Mouse (Mus musculus): ENCODE results near the gene Anks1. TPM values are rescaled to one million over a fixed set of nuclear protein-coding genes. Genes with fewer than 3 reads are reported as not detected.

The Anks1 gene
- total RNA-seq, 1 experiment: 20.9 TPM

- TF ChIP-seq HCFC1 (IDR thresholded peaks at IDR 0.05; ENCODE audit: borderline replicate concordance, insufficient read depth, low read length) (no peak), CHD2 (IDR thresholded peaks at IDR 0.05; ENCODE audit: low read depth, low read length) (no peak), ZC3H11A (IDR thresholded peaks at IDR 0.05; ENCODE audit: borderline replicate concordance, low read depth, low read length) (no peak), MAFK (IDR thresholded peaks at IDR 0.05; ENCODE audit: insufficient read depth, low read depth, low read length) (no peak), ZNF384 (IDR thresholded peaks at IDR 0.05; ENCODE audit: low read depth, low read length) (no peak)
- Histone ChIP-seq H3K4me1 (ENCODE audit: control insufficient read depth in 2 of 2, insufficient read depth in 2 of 2, low read length in 2 of 2, poor library complexity in 1 of 2) (peaks cover 9 to 25% of the 10 kb centered on the region in 2 experiments; a peak in 3 of 4 replicates), H3K9me3 (ENCODE audit: control insufficient read depth, insufficient read depth, low read depth, low read length) (no peaks in the 10 kb centered on the region), H3K9ac (ENCODE audit: insufficient read depth, low read depth, low read length, poor library complexity, severe bottlenecking) (no peak overlapping the region), H3K36me3 (ENCODE audit: control insufficient read depth, insufficient read depth, low read length, poor library complexity, severe bottlenecking) (peaks cover 3% of the 10 kb centered on the region; the same call in 1 of the 2 replicates), H3K4me3 (ENCODE audit: insufficient read depth in 1 of 2, low read depth in 1 of 2, low read length in 2 of 2, poor library complexity in 1 of 2, severe bottlenecking in 1 of 2) (no peak overlapping the region), H3K27ac (ENCODE audit: insufficient read depth, low read depth, low read length, poor library complexity, severe bottlenecking) (no peak overlapping the region)
- in situ Hi-C loops (cut with MboI; ENCODE audit: low sequenced_read_pairs in 2 of 2, unreplicated experiment in 2 of 2): no loop called here
- no peak for DNase-seq (ENCODE audit: low read depth, low spot score)
These were observed 96.3 kb downstream of the Anks1 start for GRCm38 (mm10) chr17:28005393-28005792.

GRCm38 (mm10) chr17:28006208-28006607 is 97.1 kb downstream of the Anks1 start:
- no peak overlapping the region for H3K4me3 ChIP-seq (ENCODE audit: insufficient read depth in 1 of 2, low read depth in 1 of 2, low read length in 2 of 2, poor library complexity in 1 of 2, severe bottlenecking in 1 of 2)

GRCm38 (mm10) chr17:28006611-28007010 is 97.5 kb downstream of the Anks1 start:
- in situ Hi-C loops (cut with MboI; ENCODE audit: low sequenced_read_pairs in 2 of 2, unreplicated experiment in 2 of 2): no loop called here
- Histone ChIP-seq H3K9ac (ENCODE audit: insufficient read depth, low read depth, low read length, poor library complexity, severe bottlenecking) (no peak overlapping the region; the same call in 1 of the 2 replicates), H3K36me3 (ENCODE audit: control insufficient read depth, insufficient read depth, low read length, poor library complexity, severe bottlenecking) (peaks cover 3% of the 10 kb centered on the region; the same call in 1 of the 2 replicates), H3K9me3 (ENCODE audit: control insufficient read depth, insufficient read depth, low read depth, low read length) (no peaks in the 10 kb centered on the region), H3K27ac (ENCODE audit: insufficient read depth, low read depth, low read length, poor library complexity, severe bottlenecking) (no peak overlapping the region), H3K4me3 (ENCODE audit: insufficient read depth in 1 of 2, low read depth in 1 of 2, low read length in 2 of 2, poor library complexity in 1 of 2, severe bottlenecking in 1 of 2) (no peak overlapping the region), H3K4me1 (ENCODE audit: control insufficient read depth in 2 of 2, insufficient read depth in 2 of 2, low read length in 2 of 2, poor library complexity in 1 of 2) (peaks cover 9 to 17% of the 10 kb centered on the region in 2 experiments; a peak in 3 of 4 replicates)
- no peak for DNase-seq (ENCODE audit: low read depth, low spot score)
- TF ChIP-seq CHD2 (IDR thresholded peaks at IDR 0.05; ENCODE audit: low read depth, low read length): no peak
- no peak for TF ChIP-seq MAFK (IDR thresholded peaks at IDR 0.05; ENCODE audit: insufficient read depth, low read depth, low read length)
- TF ChIP-seq HCFC1 (IDR thresholded peaks at IDR 0.05; ENCODE audit: borderline replicate concordance, insufficient read depth, low read length): no peak
- TF ChIP-seq ZNF384 (IDR thresholded peaks at IDR 0.05; ENCODE audit: low read depth, low read length): no peak
- no peak for TF ChIP-seq ZC3H11A (IDR thresholded peaks at IDR 0.05; ENCODE audit: borderline replicate concordance, low read depth, low read length)

More at GRCm38 (mm10) chr17:28006208-28006607, 97.1 kb downstream of the Anks1 start:
- H3K9me3 ChIP-seq (ENCODE audit: control insufficient read depth, insufficient read depth, low read depth, low read length): no peaks in the 10 kb centered on the region
- H3K9ac ChIP-seq (ENCODE audit: insufficient read depth, low read depth, low read length, poor library complexity, severe bottlenecking): no peak overlapping the region
- in situ Hi-C loops (cut with MboI; ENCODE audit: low sequenced_read_pairs in 2 of 2, unreplicated experiment in 2 of 2): no loop called here
- H3K36me3 ChIP-seq (ENCODE audit: control insufficient read depth, insufficient read depth, low read length, poor library complexity, severe bottlenecking): peaks cover 3% of the 10 kb centered on the region; the same call in 1 of the 2 replicates
- H3K4me1 ChIP-seq (ENCODE audit: control insufficient read depth in 2 of 2, insufficient read depth in 2 of 2, low read length in 2 of 2, poor library complexity in 1 of 2): peaks cover 9 to 21% of the 10 kb centered on the region in 2 experiments; a peak in 3 of 4 replicates
- DNase-seq (ENCODE audit: low read depth, low spot score): no peak
- TF ChIP-seq MAFK (IDR thresholded peaks at IDR 0.05; ENCODE audit: insufficient read depth, low read depth, low read length) (no peak), CHD2 (IDR thresholded peaks at IDR 0.05; ENCODE audit: low read depth, low read length) (no peak), ZNF384 (IDR thresholded peaks at IDR 0.05; ENCODE audit: low read depth, low read length) (no peak), ZC3H11A (IDR thresholded peaks at IDR 0.05; ENCODE audit: borderline replicate concordance, low read depth, low read length) (no peak), HCFC1 (IDR thresholded peaks at IDR 0.05; ENCODE audit: borderline replicate concordance, insufficient read depth, low read length) (no peak)
- no peak overlapping the region for H3K27ac ChIP-seq (ENCODE audit: insufficient read depth, low read depth, low read length, poor library complexity, severe bottlenecking)

- no peak overlapping the region for H3K27ac ChIP-seq (ENCODE audit: insufficient read depth, low read depth, low read length, poor library complexity, severe bottlenecking)
- DNase-seq (ENCODE audit: low read depth, low spot score): no peak
- peak overlapping the region; percentile 4 to 27; a peak in 3 of 4 replicates for H3K4me3 ChIP-seq (ENCODE audit: insufficient read depth in 1 of 2, low read depth in 1 of 2, low read length in 2 of 2, poor library complexity in 1 of 2, severe bottlenecking in 1 of 2)
- peaks cover 9 to 15% of the 10 kb centered on the region in 2 experiments; a peak in 3 of 4 replicates for H3K4me1 ChIP-seq (ENCODE audit: control insufficient read depth in 2 of 2, insufficient read depth in 2 of 2, low read length in 2 of 2, poor library complexity in 1 of 2)
- in situ Hi-C loops (cut with MboI; ENCODE audit: low sequenced_read_pairs in 2 of 2, unreplicated experiment in 2 of 2): no loop called here
- no peak for TF ChIP-seq ZC3H11A (IDR thresholded peaks at IDR 0.05; ENCODE audit: borderline replicate concordance, low read depth, low read length)
- no peaks in the 10 kb centered on the region for H3K9me3 ChIP-seq (ENCODE audit: control insufficient read depth, insufficient read depth, low read depth, low read length)
- H3K36me3 ChIP-seq (ENCODE audit: control insufficient read depth, insufficient read depth, low read length, poor library complexity, severe bottlenecking): peaks cover 3% of the 10 kb centered on the region; the same call in 1 of the 2 replicates
- H3K9ac ChIP-seq (ENCODE audit: insufficient read depth, low read depth, low read length, poor library complexity, severe bottlenecking): no peak overlapping the region; the same call in 1 of the 2 replicates
These were observed 98.2 kb downstream of the Anks1 start for GRCm38 (mm10) chr17:28007179-28007811.
